Mouse (Mus musculus) colon, adult 2 months (tissue): Measurements from ENCODE around the gene Prok2. TPM values are rescaled to one million over a fixed set of nuclear protein-coding genes. Genes with fewer than 3 reads are reported as not detected.

Source experiments
- polyA plus RNA-seq: library from polyadenylated mRNA; depleted of rRNA; stranded (reverse); fragments of >200 nt; gene quantifications from 2 replicates; pipeline ENCODE4 v1.2.3, GENCODE M21; 2012; rRNA removed

Gene Prok2
- polyA plus RNA-seq, result not detected in 2 replicates

DNA sequence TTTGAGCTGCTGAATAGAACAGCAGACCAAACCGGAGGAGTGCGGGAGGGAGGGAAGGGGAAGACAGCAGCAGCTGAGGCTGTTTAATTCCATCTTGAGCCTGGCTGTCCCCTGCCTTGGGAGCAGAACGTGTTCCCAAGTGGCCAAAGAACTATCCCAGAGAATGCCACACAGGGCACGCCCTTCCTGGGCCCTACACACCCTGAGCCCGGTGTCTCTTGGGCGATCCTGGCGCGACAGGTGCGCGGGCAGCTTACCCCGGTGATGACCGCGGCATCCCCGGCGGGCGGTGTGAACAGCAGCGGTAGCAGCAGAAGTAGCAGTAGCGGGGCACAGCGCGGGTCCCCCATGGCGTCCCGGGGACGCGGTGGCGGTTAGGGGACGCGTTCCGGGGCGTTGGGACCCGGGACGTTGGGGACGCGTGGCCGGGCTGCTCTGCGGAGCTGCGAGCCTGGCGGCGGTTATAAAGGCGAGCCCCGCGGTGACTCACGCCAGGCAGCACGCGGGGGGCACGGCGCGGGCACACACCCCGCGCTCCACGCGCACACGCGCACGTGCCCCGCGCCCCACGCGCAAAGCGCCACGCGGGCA is at the start of gene Prok2:
Gene Prok2, minus strand, starts transcription at position 422 of the 591 bp plus-strand sequence.

DNA sequence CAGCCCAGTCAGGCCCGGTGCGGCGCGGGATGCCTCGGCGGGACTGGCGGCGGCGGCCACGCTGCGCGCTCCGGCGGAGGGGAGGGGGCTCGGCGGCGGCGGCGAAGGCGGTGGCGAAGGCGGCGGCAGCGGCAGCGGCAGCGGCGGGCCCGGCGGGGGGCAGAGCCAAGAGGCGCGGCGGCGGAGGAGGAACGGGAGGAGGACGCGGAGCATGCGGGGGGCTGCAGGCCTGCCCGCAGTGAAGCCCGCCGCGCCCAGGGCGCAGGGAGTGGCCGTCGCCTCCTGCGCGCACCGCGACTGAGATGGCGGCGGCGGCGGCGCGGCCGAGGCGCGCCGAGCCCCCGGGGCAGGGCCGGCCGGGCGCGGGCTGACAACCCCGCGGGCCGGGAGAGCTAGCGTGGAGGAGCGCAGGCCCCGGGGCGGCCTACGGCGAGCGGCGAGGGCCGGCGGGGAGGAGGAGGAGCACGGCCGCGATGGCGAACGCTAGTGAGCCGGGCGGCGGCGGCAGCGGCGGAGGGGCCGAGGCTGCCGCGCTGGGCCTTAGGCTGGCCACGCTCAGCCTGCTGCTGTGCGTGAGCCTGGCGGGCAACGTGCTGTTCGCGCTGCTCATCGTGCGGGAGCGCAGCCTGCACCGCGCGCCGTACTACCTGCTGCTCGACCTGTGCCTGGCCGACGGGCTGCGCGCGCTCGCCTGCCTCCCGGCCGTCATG is 33.8 kb downstream of the Prok2 start, which contains the start of gene Gpr27:
Gene Gpr27, plus strand, starts transcription at position 474 of the 710 bp plus-strand sequence.

DNA sequence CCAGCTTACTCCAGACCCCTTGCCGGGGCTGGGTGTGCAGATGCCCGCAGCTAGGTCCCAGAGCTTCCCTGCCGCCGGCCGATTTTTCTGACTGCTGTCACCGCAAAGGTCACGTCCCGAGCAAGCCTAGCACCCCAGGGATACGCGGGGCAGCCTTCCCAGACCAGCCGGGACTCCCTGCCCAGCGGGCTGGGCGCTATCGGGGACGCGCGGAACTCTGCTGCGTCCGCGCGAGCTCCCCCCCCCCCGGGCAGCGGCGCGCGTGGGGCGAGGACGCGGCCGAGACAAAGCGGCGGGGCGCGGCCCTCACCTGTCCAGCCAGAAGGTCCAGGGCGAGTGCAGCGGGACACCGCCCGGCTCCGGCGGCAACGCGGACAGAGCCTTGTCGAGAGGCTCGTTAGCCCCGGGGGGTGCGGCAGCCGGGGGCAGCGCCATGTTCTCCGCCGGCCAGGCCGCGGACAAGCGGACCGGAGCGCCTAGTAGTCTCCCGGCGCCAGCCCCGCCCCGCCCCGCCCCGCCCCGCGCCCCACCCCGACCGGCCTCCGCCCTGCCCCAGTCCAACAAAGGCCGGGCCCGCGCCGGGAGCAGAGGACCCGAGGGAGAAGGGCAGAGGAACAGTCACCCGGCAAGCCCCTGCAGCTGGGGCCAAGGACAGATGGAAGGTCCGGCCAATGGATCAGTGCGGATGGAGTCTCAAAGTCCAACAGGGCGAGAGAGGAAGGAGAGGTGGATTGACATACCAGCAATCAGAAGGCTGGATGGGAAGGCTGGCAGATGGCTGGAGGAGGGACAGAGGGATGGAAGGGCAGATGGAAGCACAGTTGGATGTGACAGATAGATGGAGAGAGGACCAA is 59.6 kb downstream of the Prok2 start, which contains the start of the genes Eif4e3 and Gm20696:
Gene Eif4e3, minus strand, starts transcription at position 454 of the 854 bp plus-strand sequence.
Gene Gm20696, minus strand, starts transcription at position 480 of the 854 bp plus-strand sequence.

Other genes with a start within 250 kb of the Prok2 start
- 170 and 175 TPM in 2 replicates for gene Foxp1, start 203.7 kb downstream of the Prok2 start, polyA plus RNA-seq
- 2.1 and 2.4 TPM in 2 replicates for gene Eif4e3, start 59.6 kb downstream of the Prok2 start, polyA plus RNA-seq
- gene Gm20696, start 59.6 kb downstream of the Prok2 start, polyA plus RNA-seq, result 0.42 and 0.76 TPM in 2 replicates
- 5.7 and 6.4 TPM in 2 replicates for gene Gpr27, start 33.7 kb downstream of the Prok2 start, polyA plus RNA-seq